Mouse (Mus musculus): ENCODE results near the gene Olfr1062. TPM values are rescaled to one million over a fixed set of nuclear protein-coding genes. Genes with fewer than 3 reads are reported as not detected.
"Not testable (repeated sequence)": the region's sequence is repeated elsewhere in the genome, so short reads cannot be mapped to it uniquely, and the experiment has no call there.

Olfr1062 gene
- not detected for total RNA-seq (2021)
- long read RNA-seq, experiment 1: 0 reads
- long read RNA-seq, experiment 2: 0 reads

DNA sequence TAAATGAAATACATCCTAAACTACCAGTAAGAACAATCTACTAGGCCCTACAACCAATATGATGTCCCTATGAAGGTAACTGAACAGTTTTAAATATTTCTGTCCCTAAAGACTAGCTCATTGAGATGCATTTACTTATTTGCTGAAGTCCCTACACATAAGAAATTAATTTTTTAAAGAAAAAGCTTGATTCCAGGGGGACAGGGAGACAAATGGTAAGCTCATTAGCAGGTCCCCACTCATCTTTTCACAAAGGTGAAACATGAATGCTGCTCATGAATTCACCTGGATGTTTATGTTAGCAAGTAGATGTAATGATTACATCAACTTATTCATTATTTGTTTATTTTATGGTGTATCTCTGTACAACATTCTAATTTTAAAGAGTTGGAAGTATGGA is at the start of gene Olfr1062:
Gene Olfr1062, minus strand, starts transcription at position 101 of the 400 bp plus-strand sequence.
- DNase-seq (ENCODE audit: low spot score in 2 of 2): not testable (repeated sequence)

DNA sequence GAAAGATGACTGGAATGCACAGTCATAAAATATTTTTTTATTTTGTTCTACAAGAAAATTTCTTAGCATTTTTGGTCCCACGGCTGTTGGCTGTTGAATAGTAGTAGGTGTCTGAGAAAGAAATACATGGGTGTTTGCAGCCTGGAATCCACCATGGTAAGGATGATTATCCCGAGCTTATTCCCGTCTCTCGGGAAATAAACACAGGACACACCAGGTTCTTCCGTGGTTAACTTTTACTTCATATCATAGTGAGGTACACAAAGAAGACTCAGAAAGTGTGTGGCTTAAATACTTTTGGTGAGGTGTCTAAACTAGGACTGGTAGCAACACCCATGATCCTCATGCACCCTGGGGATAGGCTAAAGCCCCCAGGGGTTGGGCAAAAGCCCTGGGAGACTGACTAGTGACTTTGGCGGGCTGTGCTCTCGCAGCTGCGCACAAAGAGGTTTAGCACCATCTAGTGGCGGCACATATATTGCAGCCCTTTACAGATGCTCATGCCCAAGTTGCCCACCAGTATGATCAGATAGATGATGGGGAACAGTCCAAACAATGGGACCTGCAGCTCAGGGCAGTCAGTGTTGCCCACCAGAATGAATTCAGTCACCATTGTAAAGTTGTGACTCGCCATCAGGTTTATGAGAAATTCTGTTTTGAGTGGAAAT is 38.0 kb upstream of the Olfr1062 start:
- peak; percentile 36 to 44 for DNase-seq (ENCODE audit: low spot score in 2 of 2)

DNA sequence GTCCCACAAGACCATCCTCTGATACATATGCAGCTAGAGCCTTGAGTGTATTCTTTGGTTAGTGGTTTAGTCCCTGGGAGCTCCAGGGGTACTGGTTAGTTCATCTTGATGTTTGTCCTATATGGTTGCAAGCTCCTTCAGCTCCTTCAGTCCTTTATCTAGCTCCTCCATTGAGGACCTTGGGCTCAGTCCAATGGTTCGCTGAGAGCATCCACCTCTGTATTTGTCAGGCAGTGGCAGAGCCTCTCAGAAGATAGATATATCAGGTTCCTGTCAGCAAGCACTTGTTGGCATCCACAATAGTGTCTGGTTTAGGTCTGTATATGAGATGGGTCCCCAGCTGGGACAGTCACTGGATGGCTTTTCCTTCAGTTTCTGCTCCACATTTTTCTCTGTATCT is 33.9 kb upstream of the Olfr1062 start:
- no peak for DNase-seq (ENCODE audit: low spot score in 2 of 2)

DNA sequence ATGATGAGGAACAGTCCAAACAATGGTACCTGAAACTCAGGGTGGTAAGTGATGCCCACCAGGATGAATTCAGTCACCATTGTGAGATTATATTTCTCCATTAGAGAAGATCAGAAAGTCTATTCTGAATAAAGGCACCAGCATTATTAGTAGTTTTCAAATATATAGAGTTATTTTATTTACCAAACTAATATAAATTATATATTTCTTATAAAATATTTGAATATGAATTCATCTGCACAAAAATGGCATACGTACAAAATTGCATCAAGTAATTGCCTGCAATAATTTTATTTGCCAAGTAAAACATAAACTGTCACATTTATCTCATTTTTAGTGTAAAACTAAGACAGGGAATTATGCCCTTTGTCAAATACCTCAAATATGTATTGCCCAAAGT is 29.6 kb upstream of the Olfr1062 start, which contains the start of gene Olfr1066:
Gene Olfr1066, minus strand, starts transcription at position 101 of the 400 bp plus-strand sequence.
- DNase-seq (ENCODE audit: low spot score in 2 of 2): no peak

DNA sequence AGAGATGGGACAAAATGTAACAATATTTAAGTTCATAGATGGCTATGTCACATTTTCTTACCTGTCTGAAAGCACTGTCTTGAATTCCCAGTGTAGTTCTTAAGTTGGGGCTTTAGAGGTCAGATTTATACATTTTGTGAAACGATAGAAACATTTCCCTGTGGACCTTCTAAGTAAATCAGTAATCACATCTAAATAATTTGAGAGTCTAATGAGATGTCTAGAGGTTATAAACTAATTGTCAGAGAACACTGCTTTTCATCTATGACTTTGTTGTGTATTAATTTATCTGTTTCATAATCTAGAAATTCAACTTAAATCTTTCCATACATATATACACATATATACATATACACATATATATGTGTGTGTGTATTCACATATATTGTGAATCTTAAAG is 23.9 kb upstream of the Olfr1062 start, which contains the start of gene Olfr1065:
Gene Olfr1065, minus strand, starts transcription at position 101 of the 400 bp plus-strand sequence.
- not testable (repeated sequence) for DNase-seq (ENCODE audit: low spot score in 2 of 2)

DNA sequence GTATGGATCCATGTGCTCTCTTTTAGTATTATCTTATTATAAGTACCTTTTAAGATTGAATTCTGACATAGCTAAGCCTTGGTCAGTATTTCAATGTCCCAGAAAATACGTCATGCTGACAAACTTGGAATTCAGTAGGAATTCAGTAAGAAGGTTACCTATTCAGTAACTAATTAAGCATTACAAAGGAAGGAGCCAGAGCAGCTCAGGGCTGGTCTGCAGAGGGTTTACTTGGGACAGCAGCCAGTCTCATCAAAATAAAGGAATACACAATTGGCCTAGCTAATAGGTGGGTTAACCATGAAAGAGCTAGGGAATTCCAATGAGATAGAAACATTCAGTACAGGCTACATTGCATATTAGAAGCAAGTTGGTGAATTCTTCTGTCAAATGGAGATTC is 15.6 kb upstream of the Olfr1062 start:
- DNase-seq (ENCODE audit: low spot score in 2 of 2): not testable (repeated sequence)

DNA sequence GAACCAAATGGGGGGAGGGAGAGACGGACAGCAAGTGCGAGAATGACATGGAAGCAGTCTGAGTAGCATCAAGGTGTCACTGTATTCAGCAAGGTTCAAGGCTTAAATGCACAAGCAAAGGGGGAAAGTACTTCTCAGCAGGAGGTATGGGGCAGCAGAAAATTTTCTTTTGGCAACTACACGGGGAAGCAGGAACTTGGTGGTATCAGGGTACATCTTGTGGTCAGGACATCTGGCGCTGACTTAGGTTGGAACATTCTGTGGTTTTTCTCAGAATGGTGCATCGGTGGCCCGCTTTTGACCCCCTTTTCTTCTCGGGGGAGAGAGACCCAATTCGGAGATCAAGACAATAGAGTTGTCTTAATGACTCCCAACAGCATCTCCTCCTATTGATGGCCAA is 2.0 kb upstream of the Olfr1062 start:
- not testable (repeated sequence) for DNase-seq (ENCODE audit: low spot score in 2 of 2)

DNA sequence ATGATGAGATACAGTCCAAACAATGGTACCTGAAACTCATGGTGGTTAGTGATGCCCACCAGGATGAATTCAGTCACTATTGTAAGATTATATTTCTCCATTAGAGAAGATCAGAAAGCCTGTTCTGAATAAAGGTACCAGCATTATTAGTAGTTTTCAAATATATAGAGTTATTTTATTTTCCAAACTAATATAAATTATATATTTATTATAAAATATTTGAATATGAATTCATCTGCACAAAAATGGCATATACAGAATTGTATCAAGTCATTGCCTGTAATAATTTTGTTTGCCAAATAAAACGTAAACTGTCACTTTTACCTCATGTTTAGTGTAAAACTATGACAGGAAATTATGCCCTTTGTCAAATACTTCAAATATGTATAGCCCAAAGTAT is 12.6 kb downstream of the Olfr1062 start, which contains the start of gene Olfr1061:
Gene Olfr1061, minus strand, starts transcription at position 101 of the 400 bp plus-strand sequence.
- no peak for DNase-seq (ENCODE audit: low spot score in 2 of 2)

DNA sequence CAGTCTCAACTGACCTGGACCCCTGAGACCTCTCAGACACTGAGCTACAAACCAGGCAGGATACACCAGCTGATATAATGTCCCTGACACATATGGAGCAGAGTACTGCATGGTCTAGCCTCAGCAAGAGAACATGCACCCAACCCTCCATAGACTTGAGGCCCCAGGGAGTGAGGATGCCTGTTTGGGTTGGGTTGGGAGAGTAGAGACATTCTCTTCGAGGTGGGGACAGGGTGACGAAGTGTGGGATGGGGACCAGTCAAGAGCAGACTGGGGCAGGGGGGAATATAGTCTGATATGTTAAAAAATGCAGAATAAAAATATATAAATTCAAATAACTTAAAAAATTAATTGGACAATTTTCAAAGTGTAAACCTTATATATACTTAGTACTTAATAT is 31.4 kb downstream of the Olfr1062 start:
- DNase-seq (ENCODE audit: low spot score in 2 of 2): no peak

DNA sequence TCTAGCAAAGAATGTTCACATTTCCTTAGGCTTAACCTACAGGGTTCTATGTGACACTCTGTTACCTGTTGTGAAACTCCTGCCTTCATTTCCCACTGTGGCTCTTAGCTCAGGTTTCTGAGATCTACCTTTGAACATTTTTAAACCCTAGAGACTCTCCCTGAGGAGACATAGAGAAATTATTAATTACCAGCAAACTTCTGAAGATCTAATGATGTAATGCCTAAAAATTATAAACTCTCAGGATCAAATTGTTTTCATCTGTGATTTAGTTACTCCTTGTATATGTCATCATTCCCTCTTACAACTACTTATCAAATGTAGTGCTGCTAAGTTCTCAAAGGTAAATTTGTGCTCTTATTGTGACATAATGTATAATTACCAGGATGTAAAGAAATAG is 38.1 kb downstream of the Olfr1062 start, which contains the start of gene Olfr1058:
Gene Olfr1058, minus strand, starts transcription at position 101 of the 400 bp plus-strand sequence.
- DNase-seq (ENCODE audit: low spot score in 2 of 2): not testable (repeated sequence)

DNA sequence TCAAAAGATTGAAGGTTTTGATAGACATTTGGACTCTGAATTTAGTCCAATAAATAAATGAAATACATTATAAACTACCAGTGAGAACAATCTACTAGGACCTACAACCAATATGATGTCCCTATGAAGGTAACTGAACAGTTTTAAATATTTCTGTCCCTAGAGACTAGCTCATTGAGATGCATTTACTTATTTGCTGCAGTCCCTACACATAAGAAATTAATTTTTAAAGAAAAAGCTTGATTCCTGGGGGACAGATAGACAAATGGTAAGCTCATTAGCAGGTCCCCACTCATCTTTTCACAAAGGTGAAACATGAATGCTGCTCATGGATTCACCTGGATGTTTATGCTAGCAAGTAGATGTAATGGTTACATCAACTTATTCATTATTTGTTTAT is 48.3 kb downstream of the Olfr1062 start, which contains the start of gene Olfr1057:
Gene Olfr1057, minus strand, starts transcription at position 101 of the 400 bp plus-strand sequence.
- no peak for DNase-seq (ENCODE audit: low spot score in 2 of 2)

Other genes starting within 250 kb of the Olfr1062 start
- gene Olfr1044, start 248.9 kb downstream of the Olfr1062 start, total RNA-seq (2021): not detected
- gene Olfr52, start 241.1 kb downstream of the Olfr1062 start, total RNA-seq (2021): not detected
- gene Olfr1045, start 223.7 kb downstream of the Olfr1062 start, total RNA-seq (2021): not detected
- not detected for gene Olfr1046, start 207.4 kb downstream of the Olfr1062 start, total RNA-seq (2021)
- gene Olfr1047, start 195.3 kb downstream of the Olfr1062 start, total RNA-seq (2021): not detected
- gene Olfr1048, start 186.5 kb downstream of the Olfr1062 start, total RNA-seq (2021): not detected
- gene Olfr1049, start 168.4 kb downstream of the Olfr1062 start, total RNA-seq (2021): not detected
- gene Olfr1051, start 147.7 kb downstream of the Olfr1062 start, total RNA-seq (2021): not detected
- gene Olfr1052, start 134.3 kb downstream of the Olfr1062 start, total RNA-seq (2021): not detected
- gene Olfr1053, start 111.5 kb downstream of the Olfr1062 start, total RNA-seq (2021): not detected
- gene Olfr1054, start 91.3 kb downstream of the Olfr1062 start, total RNA-seq (2021): not detected
- gene Olfr1055, start 76.5 kb downstream of the Olfr1062 start, total RNA-seq (2021): not detected
- gene Olfr1056, start 64.3 kb downstream of the Olfr1062 start, total RNA-seq (2021): not detected
- not detected for gene Olfr1057, start 48.4 kb downstream of the Olfr1062 start, total RNA-seq (2021)
- gene Olfr1058, start 38.2 kb downstream of the Olfr1062 start, total RNA-seq (2021): not detected
- gene Olfr1061, start 12.7 kb downstream of the Olfr1062 start, total RNA-seq (2021): not detected
- not detected for gene Olfr1065, start 23.8 kb upstream of the Olfr1062 start, total RNA-seq (2021)
- gene Olfr1066, start 29.5 kb upstream of the Olfr1062 start, total RNA-seq (2021): not detected
- not detected for gene Olfr228, start 60.6 kb upstream of the Olfr1062 start, total RNA-seq (2021)
- gene Olfr1076, start 81.7 kb upstream of the Olfr1062 start, total RNA-seq (2021): not detected
- gene Olfr1079, start 115.7 kb upstream of the Olfr1062 start, total RNA-seq (2021): not detected
- not detected for gene Olfr1080, start 131.5 kb upstream of the Olfr1062 start, total RNA-seq (2021)
- gene Olfr1082, start 172.2 kb upstream of the Olfr1062 start, total RNA-seq (2021): not detected
- not detected for gene Olfr1084, start 213.0 kb upstream of the Olfr1062 start, total RNA-seq (2021)
- not detected for gene Olfr1085, start 235.3 kb upstream of the Olfr1062 start, total RNA-seq (2021)

Data from layer of hippocampus, postnatal 14 days (tissue).